Mouse (Mus musculus): ENCODE data around the gene Cyp2d26.
"Not testable (repeated sequence)": the region's sequence is repeated elsewhere in the genome, so short reads cannot be mapped to it uniquely, and the experiment has no call there.

Gene Cyp2d26

DNA sequence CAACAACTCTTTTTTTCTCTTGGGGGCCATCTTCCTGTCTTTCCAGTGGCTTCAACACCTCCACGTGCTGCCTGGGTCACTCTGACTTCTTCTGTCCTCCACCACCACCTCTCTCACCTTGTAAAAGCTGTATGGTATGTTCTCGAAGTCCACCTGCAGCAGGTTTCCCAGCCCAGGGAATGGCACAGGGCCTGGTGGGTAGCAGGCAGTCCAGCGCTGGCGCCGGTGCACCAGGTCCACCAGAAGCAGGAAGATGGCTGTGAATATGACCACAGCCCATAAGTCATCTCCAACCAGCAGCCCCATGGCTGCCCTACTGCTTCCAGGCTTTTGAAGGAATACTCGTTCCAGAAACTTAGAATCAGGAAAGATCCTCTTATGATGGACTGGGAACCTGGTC is 226 bp downstream of the Cyp2d26 start:
- Histone ChIP-seq H3K36me3 (ENCODE audit: control insufficient read depth, insufficient read depth, low read length, poor library complexity, severe bottlenecking) (no peaks in the 10 kb centered on the region), H3K27me3 (ENCODE audit: control insufficient read depth, insufficient read depth, low read length, poor library complexity, severe bottlenecking) (no peaks in the 10 kb centered on the region)
- no peak for DNase-seq (ENCODE audit: low read depth, low spot score)

DNA sequence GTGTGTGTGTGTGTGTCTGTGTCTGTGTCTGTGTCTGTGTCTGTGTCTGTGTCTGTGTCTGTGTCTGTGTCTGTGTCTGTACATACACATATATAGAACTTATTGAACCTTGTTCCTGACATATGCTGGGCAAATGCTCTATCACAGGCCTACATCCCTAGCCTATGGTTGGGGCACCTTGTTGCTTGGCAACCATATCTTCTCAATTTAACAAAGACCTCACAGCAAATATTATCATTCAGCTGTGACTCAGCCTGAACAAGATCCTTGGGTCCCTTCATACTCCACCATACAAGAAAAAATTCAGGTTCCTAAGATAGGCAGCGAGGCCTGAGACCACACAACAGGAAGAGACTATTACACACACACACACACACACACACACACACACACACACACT is 640 bp downstream of the Cyp2d26 start:
- Histone ChIP-seq H3K27me3 (ENCODE audit: control insufficient read depth, insufficient read depth, low read length, poor library complexity, severe bottlenecking) (no peaks in the 10 kb centered on the region), H3K36me3 (ENCODE audit: control insufficient read depth, insufficient read depth, low read length, poor library complexity, severe bottlenecking) (no peaks in the 10 kb centered on the region)
- no peak for DNase-seq (ENCODE audit: low read depth, low spot score)

GRCm38 (mm10) chr15:82792566-82792965 is 1.5 kb downstream of the Cyp2d26 start:
- DNase-seq (ENCODE audit: low read depth, low spot score): no peak
- Histone ChIP-seq H3K27me3 (ENCODE audit: control insufficient read depth, insufficient read depth, low read length, poor library complexity, severe bottlenecking) (no peaks in the 10 kb centered on the region), H3K36me3 (ENCODE audit: control insufficient read depth, insufficient read depth, low read length, poor library complexity, severe bottlenecking) (no peaks in the 10 kb centered on the region)

- H3K36me3 ChIP-seq (ENCODE audit: control insufficient read depth, insufficient read depth, low read length, poor library complexity, severe bottlenecking): no peaks in the 10 kb centered on the region
- DNase-seq (ENCODE audit: low read depth, low spot score): no peak
These were observed 9.5 kb downstream of the Cyp2d26 start for GRCm38 (mm10) chr15:82784581-82784980.

DNA sequence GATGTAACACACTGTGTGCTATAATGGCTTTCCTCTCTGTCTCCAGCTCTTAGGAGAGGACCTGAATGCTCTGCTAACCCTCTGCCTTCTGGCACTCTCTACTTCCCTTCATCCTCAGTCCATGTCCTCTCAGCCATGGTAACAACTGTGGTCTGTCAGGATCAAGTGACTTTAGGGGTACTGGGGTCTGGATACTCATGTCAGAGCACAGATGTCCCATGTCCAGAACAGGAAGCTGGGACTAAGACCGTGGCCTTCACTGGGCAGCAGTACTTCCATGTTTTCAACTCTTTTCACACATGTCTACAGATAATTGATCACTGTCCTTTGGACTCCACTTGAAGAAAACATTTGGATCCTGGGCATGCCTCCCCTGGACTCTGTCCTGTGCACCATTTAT is 10.3 kb downstream of the Cyp2d26 start:
- Histone ChIP-seq H3K36me3 (ENCODE audit: control insufficient read depth, insufficient read depth, low read length, poor library complexity, severe bottlenecking) (no peaks in the 10 kb centered on the region), H3K27me3 (ENCODE audit: control insufficient read depth, insufficient read depth, low read length, poor library complexity, severe bottlenecking) (no peaks in the 10 kb centered on the region)
- no peak for DNase-seq (ENCODE audit: low read depth, low spot score)

More at GRCm38 (mm10) chr15:82784581-82784980, 9.5 kb downstream of the Cyp2d26 start:
- H3K27me3 ChIP-seq (ENCODE audit: control insufficient read depth, insufficient read depth, low read length, poor library complexity, severe bottlenecking): no peaks in the 10 kb centered on the region

DNA sequence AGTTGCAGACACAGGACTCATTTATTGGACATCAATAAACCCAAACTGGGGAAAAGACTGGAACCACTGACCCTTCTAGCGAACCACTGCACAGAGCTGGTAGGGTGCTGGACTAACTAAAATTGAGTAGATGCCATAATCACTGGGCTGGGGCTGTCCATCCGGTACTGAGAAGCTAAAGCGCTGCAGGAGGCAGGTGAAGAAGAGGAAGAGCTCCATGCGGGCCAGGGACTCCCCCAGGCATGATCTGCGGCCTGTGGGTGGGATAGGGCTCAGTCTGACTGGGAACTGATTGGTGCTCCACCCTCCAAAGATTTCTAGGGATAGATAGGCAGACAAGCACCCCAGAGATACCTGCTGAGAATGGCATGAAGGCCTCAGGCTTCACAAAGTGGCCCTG is 16.2 kb downstream of the Cyp2d26 start:
- H3K27me3 ChIP-seq (ENCODE audit: control insufficient read depth, insufficient read depth, low read length, poor library complexity, severe bottlenecking); DNase-seq (ENCODE audit: low read depth, low spot score); H3K36me3 ChIP-seq (ENCODE audit: control insufficient read depth, insufficient read depth, low read length, poor library complexity, severe bottlenecking): not testable (repeated sequence)

- no peaks in the 10 kb centered on the region for H3K27me3 ChIP-seq (ENCODE audit: control insufficient read depth, insufficient read depth, low read length, poor library complexity, severe bottlenecking)
- DNase-seq (ENCODE audit: low read depth, low spot score): no peak
- H3K36me3 ChIP-seq (ENCODE audit: control insufficient read depth, insufficient read depth, low read length, poor library complexity, severe bottlenecking): no peaks in the 10 kb centered on the region
These were observed 28.2 kb downstream of the Cyp2d26 start for GRCm38 (mm10) chr15:82765943-82766342.

- DNase-seq (ENCODE audit: low read depth, low spot score): no peak
- Histone ChIP-seq H3K36me3 (ENCODE audit: control insufficient read depth, insufficient read depth, low read length, poor library complexity, severe bottlenecking) (no peaks in the 10 kb centered on the region), H3K27me3 (ENCODE audit: control insufficient read depth, insufficient read depth, low read length, poor library complexity, severe bottlenecking) (no peaks in the 10 kb centered on the region)
These were observed 29.2 kb downstream of the Cyp2d26 start for GRCm38 (mm10) chr15:82764881-82765280.

DNA sequence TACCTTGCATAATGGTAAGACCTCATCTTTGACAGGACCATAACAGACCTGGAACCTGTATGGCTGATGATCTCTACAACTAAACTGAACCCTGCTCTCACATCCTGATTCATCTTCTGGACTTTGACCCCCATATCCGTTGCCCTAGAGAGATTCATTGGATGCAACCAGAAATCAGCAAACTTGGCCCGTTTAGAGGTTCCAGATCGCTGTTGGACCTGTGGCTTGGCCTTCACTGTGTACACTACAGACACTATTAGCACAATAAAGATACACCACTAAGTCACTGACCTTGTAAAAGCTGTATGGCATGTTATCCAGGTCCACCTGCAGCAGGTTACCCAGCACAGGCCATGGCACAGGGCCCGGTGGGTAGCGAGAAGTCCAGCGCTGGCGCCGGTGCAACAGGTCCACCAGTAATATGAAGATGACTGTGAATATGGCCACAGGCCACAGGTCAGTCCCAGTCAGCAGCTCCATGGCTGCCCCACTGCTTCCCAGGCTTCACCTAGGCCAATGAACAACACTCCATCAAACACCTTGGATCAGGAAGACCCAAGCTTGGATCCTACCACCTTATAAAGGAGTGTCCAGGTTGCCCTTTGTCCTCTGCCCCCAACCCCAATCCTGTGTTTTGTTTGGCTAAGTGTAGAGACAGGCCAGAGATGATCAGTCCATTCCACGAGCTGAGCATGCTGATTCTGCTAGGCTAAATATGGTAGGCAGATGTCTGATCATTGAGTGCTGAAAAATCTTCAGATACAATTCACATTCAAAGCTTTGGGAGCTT is 30.3 kb downstream of the Cyp2d26 start, which contains the start of gene Cyp2d40:
Cyp2d40 (minus strand) TSS at position 553 of the 790 bp plus-strand sequence.
- DNase-seq (ENCODE audit: low read depth, low spot score): no peak
- no peaks in the 10 kb centered on the region for H3K27me3 ChIP-seq (ENCODE audit: control insufficient read depth, insufficient read depth, low read length, poor library complexity, severe bottlenecking)
- no peaks in the 10 kb centered on the region for H3K36me3 ChIP-seq (ENCODE audit: control insufficient read depth, insufficient read depth, low read length, poor library complexity, severe bottlenecking)

GRCm38 (mm10) chr15:82748141-82748540 is 46.0 kb downstream of the Cyp2d26 start:
- H3K36me3 ChIP-seq (ENCODE audit: control insufficient read depth, insufficient read depth, low read length, poor library complexity, severe bottlenecking): no peaks in the 10 kb centered on the region
- DNase-seq (ENCODE audit: low read depth, low spot score): no peak

GRCm38 (mm10) chr15:82747516-82747915 is 46.6 kb downstream of the Cyp2d26 start:
- no peaks in the 10 kb centered on the region for H3K36me3 ChIP-seq (ENCODE audit: control insufficient read depth, insufficient read depth, low read length, poor library complexity, severe bottlenecking)
- no peak for DNase-seq (ENCODE audit: low read depth, low spot score)
- H3K27me3 ChIP-seq (ENCODE audit: control insufficient read depth, insufficient read depth, low read length, poor library complexity, severe bottlenecking): no peaks in the 10 kb centered on the region

More at GRCm38 (mm10) chr15:82748141-82748540, 46.0 kb downstream of the Cyp2d26 start:
- no peaks in the 10 kb centered on the region for H3K27me3 ChIP-seq (ENCODE audit: control insufficient read depth, insufficient read depth, low read length, poor library complexity, severe bottlenecking)
